Mouse (Mus musculus): ENCODE data around the gene Pde6b. TPM values are rescaled to one million over a fixed set of nuclear protein-coding genes. Genes with fewer than 3 reads are reported as not detected.

The Pde6b gene
- 0.10 and 0.24 TPM in 2 replicates for polyA plus RNA-seq (2015; fragmentation: Nextera tagmentation; extraction: Ambion mirVana)

GRCm38 (mm10) chr5:108388201-108388600 lies at the start of gene Pde6b:
Gene Pde6b, plus strand, starts transcription at chr5:108388391.

GRCm38 (mm10) chr5:108367871-108368332 lies 20.3 kb upstream of the Pde6b start, which contains the start of gene Gm42517:
Gene Gm42517, minus strand, starts transcription at chr5:108367922.

GRCm38 (mm10) chr5:108433804-108434587 lies 45.8 kb downstream of the Pde6b start, which contains the start of gene Atp5k:
Gene Atp5k, minus strand, starts transcription at chr5:108434448.

GRCm38 (mm10) chr5:108448785-108449668 lies 60.8 kb downstream of the Pde6b start, which contains the start of gene Mfsd7a:
Gene Mfsd7a, minus strand, starts transcription at chr5:108448891.

GRCm38 (mm10) chr5:108461082-108462065 lies 73.2 kb downstream of the Pde6b start, which contains the start of gene Pcgf3:
Gene Pcgf3, plus strand, starts transcription at chr5:108461232.

Other genes with a start within 250 kb of the Pde6b start
- gene Dr1, start 119.5 kb upstream of the Pde6b start, polyA plus RNA-seq (2015; fragmentation: Nextera tagmentation; extraction: Ambion mirVana): 34.2 and 35.5 TPM in 2 replicates
- 2.9 and 3.2 TPM in 2 replicates for gene Pigg, start 75.8 kb upstream of the Pde6b start, polyA plus RNA-seq (2015; fragmentation: Nextera tagmentation; extraction: Ambion mirVana)
- gene Gm42517, start 20.5 kb upstream of the Pde6b start, polyA plus RNA-seq (2015; fragmentation: Nextera tagmentation; extraction: Ambion mirVana): 0.29 and 0.34 TPM in 2 replicates
- 300 and 334 TPM in 2 replicates for gene Atp5k, start 46.1 kb downstream of the Pde6b start, polyA plus RNA-seq (2015; fragmentation: Nextera tagmentation; extraction: Ambion mirVana)
- 0.24 and 0.34 TPM in 2 replicates for gene Mfsd7a, start 60.5 kb downstream of the Pde6b start, polyA plus RNA-seq (2015; fragmentation: Nextera tagmentation; extraction: Ambion mirVana)
- gene Pcgf3, start 72.8 kb downstream of the Pde6b start, polyA plus RNA-seq (2015; fragmentation: Nextera tagmentation; extraction: Ambion mirVana): 6.2 and 6.6 TPM in 2 replicates
- 0.12 TPM in 1 of 2 replicates, not detected in the other for gene Cplx1, start 161.6 kb downstream of the Pde6b start, polyA plus RNA-seq (2015; fragmentation: Nextera tagmentation; extraction: Ambion mirVana)
- gene Gak, start 241.4 kb downstream of the Pde6b start, polyA plus RNA-seq (2015; fragmentation: Nextera tagmentation; extraction: Ambion mirVana): 25.4 and 27.5 TPM in 2 replicates
- gene Tmem175, start 241.4 kb downstream of the Pde6b start, polyA plus RNA-seq (2015; fragmentation: Nextera tagmentation; extraction: Ambion mirVana): 13.6 and 15.8 TPM in 2 replicates

All from spleen, postnatal 0 days (tissue).